Mouse (Mus musculus) forebrain, embryonic 12.5 days (tissue): Measurements from ENCODE around the gene Slc25a31. TPM values are rescaled to one million over a fixed set of nuclear protein-coding genes. Genes with fewer than 3 reads are reported as not detected.

Source experiments
- ATAC-seq: fragments of 200-750 bp; cut with Nextera tagmentation; 2 replicates; pipeline ENCODE4 v1.8.0; 2017; ENCODE audit warnings: moderate TSS enrichment; ENCODE audit not compliant: low FRiP score
- H3K27ac ChIP-seq: fragments of 300-500 bp; sonication (generic); 2 replicates; pipeline ENCODE4 v1.5.1; 2016; ENCODE audit warnings: mild to moderate bottlenecking
- H3K27me3 ChIP-seq: fragments of 300-500 bp; sonication (generic); 2 replicates; pipeline ENCODE4 v1.6.1; 2016; ENCODE audit warnings: mild to moderate bottlenecking
- H3K36me3 ChIP-seq: fragments of 300-500 bp; sonication (generic); replicated peaks from 2 replicates; pipeline ENCODE4 v1.6.1; 2016; ENCODE audit warnings: mild to moderate bottlenecking
- H3K4me1 ChIP-seq: fragments of 300-500 bp; sonication (generic); 2 replicates; pipeline ENCODE4 v1.6.1; 2016
- H3K4me2 ChIP-seq: fragments of 300-500 bp; sonication (generic); 2 replicates; pipeline ENCODE4 v1.6.1; 2016; ENCODE audit warnings: mild to moderate bottlenecking, moderate library complexity
- H3K4me3 ChIP-seq: fragments of 300-500 bp; sonication (generic); replicated peaks from 2 replicates; pipeline ENCODE4 v1.5.1; 2016; ENCODE audit warnings: mild to moderate bottlenecking
- H3K9ac ChIP-seq: fragments of 300-500 bp; sonication (generic); 2 replicates; pipeline ENCODE4 v1.6.1; 2016; ENCODE audit warnings: mild to moderate bottlenecking
- H3K9me3 ChIP-seq: fragments of 300-500 bp; sonication (generic); 2 replicates; pipeline ENCODE4 v1.6.1; 2016
- WGBS: fragments of 180-500 bp; shearing (Covaris S2); methylation state at CpG from one replicate; pipeline ENCODE4 v1.1.7; 2016; 5-methylcytosine and 5-hydroxymethylcytosine counted together
- polyA plus RNA-seq: library from polyadenylated mRNA; unstranded; fragments of >200 nt; fragmentation: Nextera tagmentation; extraction: Ambion mirVana; gene quantifications from 2 replicates; pipeline ENCODE4 v1.2.1, GENCODE M21; 2016

Slc25a31 gene
- polyA plus RNA-seq, 1 experiment from 2014 or later: 0.17 TPM

DNA sequence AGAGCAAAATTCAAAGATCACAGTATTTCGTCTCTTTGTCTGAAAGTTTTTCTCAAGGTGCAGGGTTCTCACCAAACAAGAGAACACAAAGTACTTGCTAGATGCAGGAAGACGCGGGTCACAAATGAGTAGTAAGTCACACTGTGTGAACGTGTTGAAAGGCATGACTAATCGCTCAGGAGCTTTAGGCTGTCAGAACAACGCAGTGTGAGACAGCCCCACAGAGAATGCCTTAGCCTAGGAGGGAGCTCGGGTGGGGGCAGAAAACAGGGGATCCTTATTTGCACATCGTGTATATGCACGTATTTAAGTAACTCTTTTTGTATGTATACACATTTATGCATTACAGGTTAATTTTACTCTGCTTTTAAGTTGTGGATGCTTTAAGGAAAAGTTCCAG lies 21.8 kb upstream of the Slc25a31 start:
- Histone ChIP-seq H3K4me1 (peaks cover 41% of the 10 kb centered on the region), H3K4me2 (no peak overlapping the region)
- WGBS: 13% methylated on average over 9 of the region's 9 CpGs

DNA sequence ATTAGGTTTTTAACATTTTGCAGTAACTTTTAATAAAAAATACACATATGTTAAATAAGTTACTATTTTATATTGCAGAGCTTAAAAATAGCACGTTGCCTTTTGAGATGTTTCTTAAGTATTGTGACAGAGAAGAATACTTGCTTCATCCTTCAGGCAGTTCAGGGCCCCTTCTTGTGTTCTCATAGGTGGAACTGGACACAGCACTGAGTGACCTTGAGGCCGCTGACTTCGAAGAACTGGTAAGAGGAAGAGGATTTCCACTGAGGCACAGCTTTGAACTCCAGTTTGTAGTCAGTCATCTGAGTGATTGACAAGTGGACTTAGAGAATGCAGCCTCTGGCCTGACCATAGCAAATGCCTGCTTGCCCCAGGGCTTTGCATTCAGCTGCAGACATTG lies 21.1 kb upstream of the Slc25a31 start:
- Histone ChIP-seq H3K36me3 (peaks cover 4% of the 10 kb centered on the region; the same call in 1 of the 2 replicates), H3K4me2 (no peak overlapping the region), H3K9ac (no peak overlapping the region), H3K4me3 (no peak overlapping the region), H3K4me1 (peaks cover 34% of the 10 kb centered on the region), H3K9me3 (no peaks in the 10 kb centered on the region), H3K27ac (no peak overlapping the region), H3K27me3 (no peaks in the 10 kb centered on the region)
- WGBS: 56% methylated on average over 3 of the region's 3 CpGs
- ATAC-seq: no peak

More for the DNA sequence above, 21.8 kb upstream of the Slc25a31 start:
- Histone ChIP-seq H3K9ac (no peak overlapping the region), H3K4me3 (no peak overlapping the region), H3K27ac (peak overlapping the region; percentile 61), H3K36me3 (peaks cover 4% of the 10 kb centered on the region; the same call in 1 of the 2 replicates), H3K9me3 (no peaks in the 10 kb centered on the region), H3K27me3 (no peaks in the 10 kb centered on the region)
- no peak; the same call in 1 of the 2 replicates for ATAC-seq

DNA sequence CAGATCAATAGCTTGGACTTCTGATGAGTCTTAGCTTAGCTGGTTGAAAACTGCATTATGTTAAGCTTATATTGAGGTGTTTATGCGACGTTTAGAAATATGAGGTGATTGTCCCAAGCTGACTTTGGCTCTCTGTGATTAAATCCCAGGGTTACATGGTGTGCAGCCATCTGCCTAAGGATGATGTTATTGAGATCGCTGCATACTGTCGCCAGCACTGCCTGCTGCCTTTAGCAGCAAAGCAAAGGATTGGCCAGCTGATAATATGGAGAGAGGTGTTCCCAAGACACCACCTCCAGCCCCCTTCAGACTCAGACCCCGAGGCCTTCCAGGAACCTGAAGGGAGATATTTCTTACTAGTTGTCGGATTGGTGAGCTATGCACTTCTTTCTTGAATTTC lies 17.1 kb upstream of the Slc25a31 start:
- no peak overlapping the region for H3K4me3 ChIP-seq

DNA sequence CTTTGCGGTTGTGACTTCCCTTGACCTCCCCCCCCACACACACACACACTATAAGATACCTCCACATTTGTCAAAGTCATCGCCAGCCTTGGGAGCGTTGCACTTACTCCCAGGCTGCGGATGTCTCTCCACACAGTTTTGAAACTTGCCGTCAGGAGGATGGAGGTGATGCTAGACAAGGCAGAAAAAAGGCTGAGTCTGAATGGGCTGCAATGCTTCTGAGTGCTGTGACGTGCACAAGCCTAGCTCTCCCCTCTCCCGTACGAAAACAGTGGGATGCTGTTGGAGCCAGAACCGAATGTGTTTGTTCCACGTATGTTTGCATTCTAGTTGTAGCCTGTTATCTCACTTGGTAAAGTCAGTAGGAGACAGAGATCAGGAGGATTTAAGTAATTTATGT lies 15.2 kb upstream of the Slc25a31 start:
- Histone ChIP-seq H3K4me2 (no peak overlapping the region), H3K9me3 (no peaks in the 10 kb centered on the region), H3K27me3 (no peaks in the 10 kb centered on the region), H3K4me3 (no peak overlapping the region), H3K27ac (no peak overlapping the region), H3K4me1 (no peaks in the 10 kb centered on the region), H3K9ac (no peak overlapping the region), H3K36me3 (peaks cover 19% of the 10 kb centered on the region)
- 83% methylated on average over 10 of the region's 10 CpGs for WGBS
- no peak for ATAC-seq

More for the DNA sequence above, 17.1 kb upstream of the Slc25a31 start:
- Histone ChIP-seq H3K9me3 (no peaks in the 10 kb centered on the region), H3K27ac (no peak overlapping the region), H3K4me2 (no peak overlapping the region), H3K9ac (no peak overlapping the region), H3K27me3 (no peaks in the 10 kb centered on the region), H3K4me1 (peaks cover 11% of the 10 kb centered on the region), H3K36me3 (peaks cover 10% of the 10 kb centered on the region)
- 87% methylated on average over 6 of the region's 6 CpGs for WGBS
- ATAC-seq: no peak

DNA sequence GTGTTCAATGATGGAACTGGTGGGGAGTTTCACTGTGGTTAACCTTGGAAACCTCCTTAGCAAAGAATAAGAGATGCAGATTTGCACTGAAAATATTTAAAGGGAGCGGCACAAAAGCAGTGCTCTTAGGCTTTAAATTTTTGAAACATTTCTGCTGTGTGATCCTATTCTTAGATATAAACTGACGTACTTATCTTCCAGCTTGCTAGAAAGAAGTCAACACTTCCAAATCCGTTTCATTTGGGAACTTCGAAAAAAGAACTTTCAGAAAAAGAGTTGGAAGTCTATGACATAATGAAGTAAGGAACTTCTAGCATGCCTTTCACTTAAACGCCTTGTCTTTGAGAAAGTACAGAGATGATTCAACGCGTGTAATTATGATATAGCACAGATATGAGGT lies 14.7 kb upstream of the Slc25a31 start:
- Histone ChIP-seq H3K4me2 (no peak overlapping the region), H3K27me3 (no peaks in the 10 kb centered on the region), H3K27ac (no peak overlapping the region), H3K4me3 (no peak overlapping the region), H3K36me3 (peaks cover 21% of the 10 kb centered on the region), H3K9ac (no peak overlapping the region), H3K9me3 (no peaks in the 10 kb centered on the region), H3K4me1 (no peaks in the 10 kb centered on the region)
- no peak for ATAC-seq
- 92% methylated on average over 7 of the region's 7 CpGs for WGBS

DNA sequence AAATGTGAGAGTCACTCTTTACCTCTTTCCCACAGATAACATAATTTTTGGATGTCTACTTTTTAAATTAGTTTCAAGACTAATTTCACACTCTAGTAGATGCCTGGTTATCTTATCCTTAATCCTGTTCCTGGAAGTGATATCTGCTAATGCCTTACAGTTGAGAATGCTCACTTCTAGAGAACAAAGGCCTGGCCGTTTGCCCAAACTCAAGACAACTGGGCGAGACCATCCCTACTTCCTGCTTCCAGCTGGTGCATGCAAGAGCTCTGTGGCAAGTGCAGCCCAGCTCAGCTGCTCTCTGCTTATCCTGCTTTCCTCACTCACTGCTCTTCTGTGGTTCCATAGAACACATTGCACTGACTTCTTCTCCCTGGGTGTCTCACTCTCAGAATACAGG lies 14.2 kb upstream of the Slc25a31 start:
- Histone ChIP-seq H3K4me1 (no peaks in the 10 kb centered on the region), H3K9me3 (no peaks in the 10 kb centered on the region), H3K4me2 (no peak overlapping the region), H3K27me3 (no peaks in the 10 kb centered on the region), H3K36me3 (peaks cover 21% of the 10 kb centered on the region), H3K27ac (no peak overlapping the region), H3K9ac (no peak overlapping the region), H3K4me3 (no peak overlapping the region)
- WGBS: 69% methylated on average over 2 of the region's 2 CpGs
- ATAC-seq: no peak

DNA sequence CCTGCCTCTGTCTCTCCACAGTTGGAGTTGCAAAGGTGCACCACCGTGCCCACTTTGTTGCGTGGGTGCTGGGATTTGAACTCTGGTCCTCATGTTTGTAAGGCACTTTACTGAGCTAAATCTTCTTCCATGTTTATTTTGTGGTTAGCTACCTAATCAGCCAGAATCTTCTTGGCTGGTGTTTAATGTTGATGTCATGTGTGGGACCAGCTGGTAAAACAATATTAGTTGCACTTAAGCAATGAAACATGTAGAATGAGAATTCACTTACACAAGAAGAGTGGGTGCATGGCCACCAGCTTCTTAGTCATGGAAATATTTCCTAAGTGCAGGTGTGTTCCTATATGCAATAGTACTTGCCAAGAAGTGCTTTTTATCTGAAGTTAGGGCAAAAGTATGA lies 13.5 kb upstream of the Slc25a31 start:
- peaks cover 21% of the 10 kb centered on the region for H3K36me3 ChIP-seq
- no peaks in the 10 kb centered on the region for H3K9me3 ChIP-seq
- no peaks in the 10 kb centered on the region for H3K4me1 ChIP-seq
- H3K9ac ChIP-seq: no peak overlapping the region
- H3K27me3 ChIP-seq: no peaks in the 10 kb centered on the region
- no peak overlapping the region for H3K27ac ChIP-seq
- ATAC-seq: no peak
- no peak overlapping the region for H3K4me2 ChIP-seq
- no peak overlapping the region for H3K4me3 ChIP-seq
- 95% methylated on average over 2 of the region's 2 CpGs for WGBS

DNA sequence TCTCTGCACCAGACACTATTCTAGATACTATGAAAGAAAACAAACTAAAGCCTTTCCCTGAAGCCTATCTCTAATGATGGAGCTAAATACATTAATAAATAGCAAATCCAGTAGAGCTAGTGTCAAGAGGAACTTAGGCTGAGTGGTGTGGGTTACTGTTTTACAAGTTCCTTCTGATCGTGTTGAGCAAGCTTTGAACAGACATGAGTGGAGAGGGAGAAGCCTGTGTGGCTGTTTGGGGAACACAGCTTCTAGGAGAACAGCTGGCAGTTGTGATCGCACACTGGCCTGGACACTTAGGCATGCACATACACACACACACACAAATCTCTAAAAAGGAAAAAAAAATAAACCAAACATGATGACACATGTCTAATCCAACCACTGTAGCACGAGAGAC lies 9.8 kb upstream of the Slc25a31 start:
- Histone ChIP-seq H3K4me3 (no peak overlapping the region), H3K4me2 (no peak overlapping the region), H3K27me3 (no peaks in the 10 kb centered on the region), H3K9me3 (no peaks in the 10 kb centered on the region), H3K36me3 (peaks cover 19% of the 10 kb centered on the region), H3K27ac (no peak overlapping the region), H3K4me1 (no peaks in the 10 kb centered on the region), H3K9ac (no peak overlapping the region)
- 93% methylated on average over 3 of the region's 3 CpGs for WGBS
- no peak for ATAC-seq

DNA sequence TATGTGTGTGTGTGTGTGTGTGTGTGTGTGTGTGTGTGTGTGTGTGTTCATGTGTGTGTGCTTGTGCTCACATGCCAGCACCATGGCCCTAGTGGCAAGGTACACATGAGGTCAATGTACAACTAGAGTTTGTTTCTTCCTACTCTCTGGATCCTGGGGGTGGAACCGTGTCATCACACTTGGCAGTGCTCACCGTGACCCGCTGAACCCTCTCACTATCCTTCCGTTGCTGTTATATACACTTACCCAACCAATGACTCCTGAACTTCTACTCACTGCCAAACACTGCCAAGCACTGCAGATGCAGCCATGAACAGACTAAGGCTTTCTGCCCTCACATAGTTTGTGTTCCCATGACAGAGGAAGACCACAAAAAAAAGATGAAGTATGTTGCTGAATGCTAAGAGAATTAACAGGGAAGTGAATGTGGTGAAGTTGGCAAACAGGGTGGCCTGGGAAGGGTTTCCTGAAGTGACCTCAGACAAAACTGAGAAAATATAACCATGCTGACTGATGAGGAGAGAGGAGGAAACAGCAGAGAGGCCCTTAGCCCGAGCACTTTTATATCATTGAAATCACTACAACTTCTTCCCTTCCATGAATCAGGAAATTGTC lies 3.7 kb upstream of the Slc25a31 start:
- Histone ChIP-seq H3K9me3 (peaks cover 8% of the 10 kb centered on the region), H3K36me3 (peaks cover 3% of the 10 kb centered on the region; the same call in 1 of the 2 replicates), H3K9ac (no peak overlapping the region), H3K4me1 (no peaks in the 10 kb centered on the region), H3K27ac (no peak overlapping the region), H3K4me3 (no peak overlapping the region), H3K4me2 (no peak overlapping the region), H3K27me3 (no peaks in the 10 kb centered on the region)
- ATAC-seq: no peak
- WGBS: 94% methylated on average over 5 of the region's 5 CpGs

DNA sequence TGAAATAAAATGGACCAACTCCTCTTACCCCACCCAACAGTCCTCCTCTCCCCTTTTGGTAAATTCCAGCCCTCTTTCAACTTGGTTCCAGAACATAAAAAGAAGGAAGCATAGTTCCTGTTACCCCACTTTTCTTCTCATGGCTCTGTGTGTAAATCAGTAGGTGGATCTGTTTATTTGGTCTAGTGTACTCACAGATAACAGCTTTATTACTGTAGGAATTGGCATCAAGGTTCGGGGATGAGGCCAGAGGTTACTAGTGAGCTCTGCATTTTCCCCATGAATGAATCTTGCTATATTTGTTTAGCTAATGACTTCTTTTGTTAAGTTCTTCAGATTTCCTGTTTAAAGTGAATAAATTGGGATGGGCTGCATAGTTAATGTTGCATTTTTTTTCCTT lies 7.4 kb downstream of the Slc25a31 start:
- H3K9me3 ChIP-seq: no peaks in the 10 kb centered on the region
- no peak overlapping the region for H3K4me3 ChIP-seq
- WGBS: 50% methylated on average over 1 of the region's 1 CpGs
- H3K9ac ChIP-seq: no peak overlapping the region
- no peaks in the 10 kb centered on the region for H3K27me3 ChIP-seq
- no peaks in the 10 kb centered on the region for H3K4me1 ChIP-seq
- H3K27ac ChIP-seq: no peak overlapping the region
- no peaks in the 10 kb centered on the region for H3K36me3 ChIP-seq
- H3K4me2 ChIP-seq: no peak overlapping the region
- no peak for ATAC-seq

DNA sequence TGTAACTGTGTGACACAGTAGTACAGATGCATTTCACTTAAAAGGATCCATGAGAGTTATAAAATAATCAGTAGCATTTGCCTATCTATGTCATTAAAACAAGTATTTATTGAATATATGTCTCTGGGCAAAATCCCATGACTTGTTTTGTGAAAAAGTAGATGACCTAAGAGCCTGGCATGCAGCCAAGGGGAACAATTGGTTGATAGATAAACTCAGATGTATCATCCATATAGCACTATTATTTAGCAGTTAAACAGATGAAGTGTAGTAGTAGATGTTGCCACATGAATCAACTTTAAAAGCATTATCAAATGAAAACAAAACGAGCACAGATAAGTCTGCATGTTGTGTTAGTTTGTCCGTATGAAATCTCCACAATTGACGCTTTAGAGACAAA lies 10.4 kb downstream of the Slc25a31 start:
- Histone ChIP-seq H3K27ac (no peak overlapping the region), H3K9ac (no peak overlapping the region), H3K4me3 (no peak overlapping the region), H3K27me3 (no peaks in the 10 kb centered on the region), H3K9me3 (no peaks in the 10 kb centered on the region), H3K4me1 (no peaks in the 10 kb centered on the region), H3K4me2 (no peak overlapping the region), H3K36me3 (no peaks in the 10 kb centered on the region)
- 89% methylated on average over 3 of the region's 3 CpGs for WGBS
- no peak for ATAC-seq

DNA sequence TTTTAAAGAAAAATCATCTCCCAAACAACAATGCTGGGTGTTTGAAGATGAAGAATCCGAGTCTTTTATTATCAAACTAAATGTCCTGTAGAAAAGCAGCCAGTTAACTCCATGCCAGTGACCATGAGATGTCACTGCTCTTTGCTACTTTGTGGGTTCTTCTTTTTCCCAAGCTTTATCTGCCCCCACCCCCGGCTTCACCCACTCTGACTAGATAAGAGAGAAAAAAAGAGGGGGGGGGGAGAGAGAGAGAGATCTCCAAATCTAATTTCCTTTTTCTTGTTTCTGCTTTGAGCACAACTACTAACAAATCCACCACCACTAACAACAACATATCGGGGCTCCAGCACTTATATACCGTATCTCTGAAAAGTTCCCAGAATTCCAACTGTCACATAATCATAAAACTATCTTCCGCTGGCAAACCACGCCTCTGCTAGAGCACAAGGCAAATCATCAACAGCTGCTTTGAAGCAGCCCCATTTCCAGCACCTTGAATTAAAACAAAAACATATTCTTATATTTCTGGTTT lies 29.8 kb downstream of the Slc25a31 start:
- no peak for ATAC-seq
- H3K27me3 ChIP-seq: no peaks in the 10 kb centered on the region
- 86% methylated on average over 6 of the region's 6 CpGs for WGBS

More for the DNA sequence above, 29.8 kb downstream of the Slc25a31 start:
- H3K4me3 ChIP-seq: no peak overlapping the region
- H3K9me3 ChIP-seq: no peaks in the 10 kb centered on the region
- H3K27ac ChIP-seq: no peak overlapping the region
- no peak overlapping the region for H3K4me2 ChIP-seq
- no peak overlapping the region for H3K9ac ChIP-seq
- no peaks in the 10 kb centered on the region for H3K36me3 ChIP-seq
- no peaks in the 10 kb centered on the region for H3K4me1 ChIP-seq
